Mouse (Mus musculus): ENCODE measurements around the gene Cyb561d1. TPM values are rescaled to one million over a fixed set of nuclear protein-coding genes. Genes with fewer than 3 reads are reported as not detected.

The Cyb561d1 gene
- polyA plus RNA-seq, 1 experiment, result 12.1 TPM

DNA sequence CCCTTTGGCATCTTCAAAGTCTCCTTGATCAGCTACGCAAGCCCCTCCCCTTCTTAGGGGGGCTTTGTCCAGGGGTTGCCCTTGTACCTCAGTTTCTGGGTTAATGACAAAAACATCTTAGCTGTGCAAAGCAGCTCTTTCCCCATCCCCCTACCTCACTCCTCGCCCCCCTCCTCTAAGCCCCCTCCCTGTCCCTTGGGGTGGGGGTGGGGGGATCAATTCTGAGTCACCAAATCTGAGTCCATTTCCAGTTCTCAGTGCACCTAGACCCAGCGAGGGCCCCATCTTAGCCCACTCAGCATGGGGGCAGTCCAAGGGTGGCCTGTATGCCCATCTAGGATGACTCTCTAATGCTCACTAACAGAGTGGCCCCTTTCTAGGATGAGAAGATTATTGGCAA is 8.0 kb upstream of the Cyb561d1 start:
- TF ChIP-seq POLR2A (IDR thresholded peaks at IDR 0.05; ENCODE audit: borderline replicate concordance, control insufficient read depth, low read depth, low read length), result no peak
- no peak for TF ChIP-seq CTCF (IDR thresholded peaks at IDR 0.05; ENCODE audit: control insufficient read depth, insufficient read depth, low read length)
- WGBS, result 81% methylated on average over 3 of the region's 3 CpGs
- Histone ChIP-seq H3K4me1 (ENCODE audit: control insufficient read depth, insufficient read depth, low read length) (peaks cover 2% of the 10 kb centered on the region; the same call in 1 of the 2 replicates), H3K4me3 (replicated peaks; ENCODE audit: control insufficient read depth, low read depth, low read length) (no peak overlapping the region), H3K27ac (ENCODE audit: control insufficient read depth, insufficient read depth, low read depth, low read length, poor library complexity) (no peak overlapping the region)

DNA sequence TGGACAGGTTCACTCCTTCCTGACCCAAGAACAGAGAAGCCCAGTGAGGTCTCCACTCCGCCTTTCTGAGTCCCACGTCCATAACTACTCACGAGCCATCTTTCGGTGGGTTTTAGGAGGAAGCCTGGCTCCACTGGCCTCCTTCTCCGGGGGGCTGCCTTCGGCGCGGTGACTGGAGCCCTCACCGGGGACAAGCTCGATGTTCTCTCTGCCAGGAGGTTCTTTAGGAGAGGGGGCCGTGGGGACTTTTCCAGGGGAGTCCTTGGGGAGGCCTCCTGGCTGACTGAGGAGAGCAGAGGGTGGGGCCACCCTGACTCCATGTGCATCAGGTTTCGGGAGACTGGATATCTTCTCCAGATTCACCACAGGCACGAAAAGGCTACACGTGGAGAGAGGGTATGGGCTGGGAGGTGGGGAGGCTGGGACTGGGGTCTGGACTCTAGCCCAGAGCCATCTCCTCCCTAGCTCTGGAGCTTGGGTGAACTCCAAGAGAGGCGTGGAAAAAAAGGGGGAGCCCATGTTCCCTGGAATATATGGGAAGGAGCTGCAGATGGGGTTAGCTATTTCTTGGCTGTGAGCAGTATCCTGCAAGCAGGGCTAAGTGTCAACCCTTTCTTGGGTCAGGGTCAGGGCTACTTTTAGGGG is 5.8 kb upstream of the Cyb561d1 start:
- peaks cover 2% of the 10 kb centered on the region; the same call in 1 of the 2 replicates for H3K4me1 ChIP-seq (ENCODE audit: control insufficient read depth, insufficient read depth, low read length)
- TF ChIP-seq POLR2A (IDR thresholded peaks at IDR 0.05; ENCODE audit: borderline replicate concordance, control insufficient read depth, low read depth, low read length) (no peak), CTCF (IDR thresholded peaks at IDR 0.05; ENCODE audit: control insufficient read depth, insufficient read depth, low read length) (no peak)
- no peak overlapping the region for H3K27ac ChIP-seq (ENCODE audit: control insufficient read depth, insufficient read depth, low read depth, low read length, poor library complexity)
- no peak overlapping the region for H3K4me3 ChIP-seq (replicated peaks; ENCODE audit: control insufficient read depth, low read depth, low read length)
- WGBS, result 91% methylated on average over 15 of the region's 15 CpGs

DNA sequence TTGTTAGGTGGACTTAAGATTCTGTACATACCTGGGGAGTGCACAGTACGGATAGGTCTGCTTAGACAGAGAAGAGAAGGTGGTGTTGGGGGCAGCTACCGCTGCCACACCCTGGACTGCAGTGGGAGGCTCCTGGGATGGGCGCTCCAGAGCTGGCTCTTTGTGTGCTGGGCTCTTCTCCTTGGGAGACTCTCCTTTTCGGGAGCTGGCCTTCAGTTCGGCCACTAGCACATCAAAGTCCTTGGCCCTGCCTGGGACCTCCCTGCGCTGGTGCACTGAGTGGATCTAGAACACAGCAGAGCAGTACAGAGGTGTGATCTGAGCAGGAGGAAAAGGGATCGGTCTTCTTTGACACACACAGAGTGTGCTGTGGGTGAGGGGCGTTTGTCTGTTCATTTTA is 4.6 kb upstream of the Cyb561d1 start:
- H3K4me3 ChIP-seq (replicated peaks; ENCODE audit: control insufficient read depth, low read depth, low read length), result no peak overlapping the region
- H3K27ac ChIP-seq (ENCODE audit: control insufficient read depth, insufficient read depth, low read depth, low read length, poor library complexity), result no peak overlapping the region
- 89% methylated on average over 8 of the region's 8 CpGs for WGBS
- TF ChIP-seq CTCF (IDR thresholded peaks at IDR 0.05; ENCODE audit: control insufficient read depth, insufficient read depth, low read length), result no peak
- TF ChIP-seq POLR2A (IDR thresholded peaks at IDR 0.05; ENCODE audit: borderline replicate concordance, control insufficient read depth, low read depth, low read length), result no peak
- H3K4me1 ChIP-seq (ENCODE audit: control insufficient read depth, insufficient read depth, low read length), result peaks cover 1% of the 10 kb centered on the region; the same call in 1 of the 2 replicates

DNA sequence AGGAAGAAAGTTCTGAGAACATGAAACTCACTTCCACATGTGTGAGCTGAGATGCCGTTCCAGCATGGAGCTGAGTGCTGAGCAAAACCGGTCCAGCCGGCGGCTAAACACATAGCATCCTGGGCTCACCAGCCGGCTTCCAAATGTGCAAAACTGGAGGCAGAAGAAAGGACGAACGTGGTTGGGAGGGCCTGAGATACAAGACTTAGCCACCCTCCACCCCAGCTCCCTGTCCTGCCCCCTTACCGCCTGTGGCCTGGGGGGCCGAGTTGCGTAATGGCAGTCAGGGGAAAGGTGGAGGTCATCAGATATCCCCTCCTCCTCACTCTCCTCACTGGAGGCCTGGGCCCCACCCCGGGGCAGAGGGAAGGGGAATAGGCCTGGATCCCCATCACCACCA is 3.5 kb upstream of the Cyb561d1 start:
- TF ChIP-seq CTCF (IDR thresholded peaks at IDR 0.05; ENCODE audit: control insufficient read depth, insufficient read depth, low read length) (no peak), POLR2A (IDR thresholded peaks at IDR 0.05; ENCODE audit: borderline replicate concordance, control insufficient read depth, low read depth, low read length) (no peak)
- no peak overlapping the region for H3K27ac ChIP-seq (ENCODE audit: control insufficient read depth, insufficient read depth, low read depth, low read length, poor library complexity)
- peaks cover 1% of the 10 kb centered on the region; the same call in 1 of the 2 replicates for H3K4me1 ChIP-seq (ENCODE audit: control insufficient read depth, insufficient read depth, low read length)
- H3K4me3 ChIP-seq (replicated peaks; ENCODE audit: control insufficient read depth, low read depth, low read length), result no peak overlapping the region
- WGBS, result 76% methylated on average over 11 of the region's 11 CpGs

DNA sequence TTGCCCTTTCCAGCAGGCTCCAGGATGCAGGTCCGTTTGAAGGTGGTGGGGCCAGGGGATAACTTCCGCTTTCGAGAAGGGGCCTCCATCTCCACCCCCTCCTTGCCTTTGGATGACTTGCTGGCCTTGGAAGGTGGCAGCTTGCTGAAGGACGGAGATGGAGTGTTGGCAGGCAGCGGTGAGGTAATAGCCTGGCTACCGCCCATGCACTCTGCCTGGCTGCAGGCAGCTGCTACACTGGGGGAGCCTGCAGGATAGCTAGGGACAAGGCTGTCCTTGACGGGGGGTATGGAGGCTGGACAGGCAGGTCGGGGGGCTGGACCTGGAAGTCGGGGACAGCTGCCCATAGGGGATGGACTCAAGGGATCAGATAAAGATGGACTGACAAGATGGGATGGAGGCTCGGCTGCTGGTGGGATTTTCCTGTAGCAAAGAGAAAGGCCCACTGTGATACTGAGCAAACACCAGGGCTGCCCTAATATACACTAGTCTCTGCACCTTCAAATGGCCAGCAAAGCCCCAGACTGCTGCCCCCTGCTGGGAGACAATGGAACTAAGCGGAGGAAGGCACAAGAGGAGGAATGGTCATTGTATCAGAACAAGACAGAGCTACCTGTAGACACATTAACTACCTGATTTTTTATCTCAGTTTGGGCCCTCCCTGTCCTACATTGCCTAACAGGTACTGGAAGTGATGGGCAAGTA is 2.8 kb upstream of the Cyb561d1 start:
- H3K4me1 ChIP-seq (ENCODE audit: control insufficient read depth, insufficient read depth, low read length), result peaks cover 4% of the 10 kb centered on the region; the same call in 1 of the 2 replicates
- WGBS, result 83% methylated on average over 11 of the region's 11 CpGs
- TF ChIP-seq POLR2A (IDR thresholded peaks at IDR 0.05; ENCODE audit: borderline replicate concordance, control insufficient read depth, low read depth, low read length) (no peak), CTCF (IDR thresholded peaks at IDR 0.05; ENCODE audit: control insufficient read depth, insufficient read depth, low read length) (peak; percentile 90)

DNA sequence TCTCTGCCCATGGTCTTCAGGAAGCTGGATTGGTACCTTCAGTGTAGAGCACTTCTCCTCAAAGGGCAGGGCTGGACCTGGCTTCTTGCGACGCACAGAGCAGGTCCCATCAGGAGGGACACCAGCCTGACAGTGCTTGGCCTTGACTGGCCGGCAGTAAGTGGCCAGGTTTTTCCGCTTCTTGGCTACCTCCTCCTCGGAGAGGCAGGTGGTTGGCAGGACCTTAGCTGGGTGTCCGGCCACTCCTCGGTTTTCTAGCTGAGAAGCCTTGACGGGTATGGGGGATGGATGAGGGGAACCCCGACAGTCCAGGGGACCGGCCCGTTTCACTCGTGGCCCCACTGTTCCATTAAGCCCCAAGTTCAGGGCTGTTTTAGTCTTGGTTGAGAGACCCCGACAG is 2.2 kb upstream of the Cyb561d1 start:
- WGBS, result 85% methylated on average over 13 of the region's 13 CpGs

More for the DNA sequence above, 2.8 kb upstream of the Cyb561d1 start:
- Histone ChIP-seq H3K4me3 (replicated peaks; ENCODE audit: control insufficient read depth, low read depth, low read length) (no peak overlapping the region), H3K27ac (ENCODE audit: control insufficient read depth, insufficient read depth, low read depth, low read length, poor library complexity) (no peak overlapping the region)

DNA sequence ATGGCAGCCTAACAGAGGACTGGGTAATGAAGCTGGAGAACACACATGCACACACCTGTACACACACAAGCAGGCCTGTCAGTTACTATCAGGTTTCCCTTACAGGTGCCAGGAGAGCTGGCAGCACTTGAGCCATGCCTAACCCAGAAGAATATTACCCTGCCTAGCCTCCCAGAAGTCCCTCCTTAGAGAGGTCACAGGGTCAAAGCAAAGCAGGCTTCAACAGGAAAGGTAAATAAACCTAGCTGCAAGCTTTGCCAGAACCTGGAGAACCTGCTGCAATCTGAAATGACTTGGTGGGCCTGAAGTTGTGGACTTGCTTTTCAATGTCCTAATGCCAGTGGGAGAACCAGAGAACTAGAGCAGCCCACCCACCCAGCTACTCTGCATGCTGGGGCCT is 1.5 kb upstream of the Cyb561d1 start:
- H3K4me3 ChIP-seq (replicated peaks; ENCODE audit: control insufficient read depth, low read depth, low read length), result no peak overlapping the region
- TF ChIP-seq POLR2A (IDR thresholded peaks at IDR 0.05; ENCODE audit: borderline replicate concordance, control insufficient read depth, low read depth, low read length) (no peak), CTCF (IDR thresholded peaks at IDR 0.05; ENCODE audit: control insufficient read depth, insufficient read depth, low read length) (no peak)

More for the DNA sequence above, 2.2 kb upstream of the Cyb561d1 start:
- Histone ChIP-seq H3K4me1 (ENCODE audit: control insufficient read depth, insufficient read depth, low read length) (peaks cover 4% of the 10 kb centered on the region; the same call in 1 of the 2 replicates), H3K4me3 (replicated peaks; ENCODE audit: control insufficient read depth, low read depth, low read length) (no peak overlapping the region), H3K27ac (ENCODE audit: control insufficient read depth, insufficient read depth, low read depth, low read length, poor library complexity) (no peak overlapping the region)
- TF ChIP-seq CTCF (IDR thresholded peaks at IDR 0.05; ENCODE audit: control insufficient read depth, insufficient read depth, low read length) (no peak), POLR2A (IDR thresholded peaks at IDR 0.05; ENCODE audit: borderline replicate concordance, control insufficient read depth, low read depth, low read length) (no peak)

DNA sequence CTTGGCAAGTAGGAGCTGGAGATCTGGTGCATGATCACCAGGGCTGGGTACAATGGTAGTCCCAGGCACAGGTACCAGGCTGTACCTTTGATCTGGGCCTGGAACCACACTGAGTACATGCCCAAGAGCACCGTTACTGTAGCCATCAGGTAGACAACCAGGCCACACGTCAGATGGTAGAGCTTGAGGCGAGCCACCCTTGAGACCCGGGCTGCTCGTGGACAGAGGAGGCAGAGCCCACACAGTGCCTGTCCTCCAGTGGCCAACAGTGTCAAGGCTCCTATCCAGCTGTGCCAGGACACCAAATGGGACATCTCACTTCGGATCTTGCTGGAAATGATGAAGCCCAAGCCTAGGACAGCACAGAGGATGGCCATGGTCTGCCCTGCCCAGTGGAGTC is 1.8 kb downstream of the Cyb561d1 start:
- Histone ChIP-seq H3K4me3 (replicated peaks; ENCODE audit: control insufficient read depth, low read depth, low read length) (no peak overlapping the region), H3K4me1 (ENCODE audit: control insufficient read depth, insufficient read depth, low read length) (peaks cover 4% of the 10 kb centered on the region; the same call in 1 of the 2 replicates), H3K27ac (ENCODE audit: control insufficient read depth, insufficient read depth, low read depth, low read length, poor library complexity) (no peak overlapping the region)
- no peak for TF ChIP-seq CTCF (IDR thresholded peaks at IDR 0.05; ENCODE audit: control insufficient read depth, insufficient read depth, low read length)
- TF ChIP-seq POLR2A (IDR thresholded peaks at IDR 0.05; ENCODE audit: borderline replicate concordance, control insufficient read depth, low read depth, low read length), result no peak
- WGBS, result 87% methylated on average over 6 of the region's 6 CpGs

More for the DNA sequence above, 1.5 kb upstream of the Cyb561d1 start:
- Histone ChIP-seq H3K4me1 (ENCODE audit: control insufficient read depth, insufficient read depth, low read length) (peaks cover 4% of the 10 kb centered on the region; the same call in 1 of the 2 replicates), H3K27ac (ENCODE audit: control insufficient read depth, insufficient read depth, low read depth, low read length, poor library complexity) (no peak overlapping the region)
